Comparison of ENCODE assay signal across 23 mouse cellular contexts in genomic region chr13:72837016-72837415, GRCm38 (mm10).
"Had no signal": no experiment of that assay in that cellular context is flagged by ENCODE, and none has a peak within 500 bp of the region (broad histone marks: within the 10 kb centered on the region; RNA-seq: fewer than 3 reads in every experiment).

No protein-coding gene starts in this region.

- H3K9me3 ChIP-seq: heart, embryonic 13.5 days; heart, embryonic 15.5 days; intestine, embryonic 15.5 days; limb, embryonic 10.5 days; limb, embryonic 12.5 days had no signal

- H3K27me3 ChIP-seq: heart, embryonic 13.5 days; heart, embryonic 15.5 days; intestine, embryonic 15.5 days; limb, embryonic 12.5 days had no signal

- H3K36me3 ChIP-seq: heart, embryonic 13.5 days; heart, embryonic 15.5 days; intestine, embryonic 15.5 days; limb, embryonic 10.5 days; limb, embryonic 12.5 days had no signal

- H3K4me1 ChIP-seq: heart, embryonic 13.5 days; heart, embryonic 15.5 days; intestine, embryonic 15.5 days; limb, embryonic 10.5 days; limb, embryonic 12.5 days had no signal

- H3K27ac ChIP-seq: gastrocnemius, adult 2 months; heart, adult 2 months; heart, embryonic 13.5 days; heart, embryonic 15.5 days; hindbrain, embryonic 14.5 days; intestine, embryonic 15.5 days; layer of hippocampus, adult 2 months; left cerebral cortex, adult 2 months; limb, embryonic 10.5 days; limb, embryonic 12.5 days had no signal

- DNase-seq: gastrocnemius, adult 2 months; gastrocnemius, postnatal 10 days; gastrocnemius, postnatal 25 days; heart, adult 2 months; heart, postnatal 14 days; heart, postnatal 36 days; kidney, adult 18-20 months; kidney, adult 8-10 months; kidney, postnatal 10 days; kidney, postnatal 25 days; kidney, postnatal 4 days; liver had no signal

- ATAC-seq: hindbrain, embryonic 16.5 days; inflammation-experienced regulatory T-cells, adult 6 months; intestine, embryonic 15.5 days; intestine, postnatal 0 days had no signal

- H3K4me3 ChIP-seq: gastrocnemius, adult 2 months; heart, adult 2 months; heart, embryonic 13.5 days; heart, embryonic 15.5 days; intestine, embryonic 15.5 days; layer of hippocampus, adult 2 months; left cerebral cortex, adult 2 months; limb, embryonic 10.5 days; limb, embryonic 12.5 days had no signal
